Mouse (Mus musculus) stomach, postnatal 0 days (tissue): ENCODE results near the gene Gm5426.

ENCODE experiments used
- CTCF ChIP-seq: IDR thresholded peaks from 2 replicates; pipeline ENCODE4 v1.5.1; 2016; ENCODE audit warnings: antibody characterized with exemption, low read depth, mild to moderate bottlenecking, moderate library complexity
- EP300 ChIP-seq: optimal IDR thresholded peaks from 2 replicates; pipeline ENCODE3; 2016; ENCODE audit warnings: antibody characterized with exemption

DNA sequence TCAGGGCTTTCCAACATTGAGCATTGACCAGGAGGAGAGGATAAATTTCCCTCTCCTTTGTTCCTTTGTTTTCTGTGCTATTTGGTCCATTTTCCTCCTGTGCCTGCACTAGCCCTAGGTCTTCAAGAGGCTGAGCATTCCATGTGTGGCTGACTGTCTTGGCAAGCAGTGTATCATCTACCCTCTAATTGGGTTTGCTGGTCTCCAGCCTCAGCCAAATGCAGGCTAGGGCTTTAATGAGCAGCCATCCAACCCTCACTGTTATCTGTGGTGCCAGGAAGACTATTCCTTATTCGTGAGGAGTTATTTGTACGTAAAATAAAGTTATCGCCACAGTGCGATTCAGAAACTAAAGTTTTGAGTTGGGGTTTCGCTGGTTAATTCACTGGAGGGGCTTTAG lies 2.2 kb downstream of the Gm5426 start:
- no peak for TF ChIP-seq CTCF
- no peak for TF ChIP-seq EP300
